ENCODE assay signal across 35 mouse cellular contexts in genomic region chr8:104371121-104371520, GRCm38 (mm10). TPM values are rescaled to one million over a fixed set of nuclear protein-coding genes. Genes with fewer than 3 reads are reported as not detected.
DNase-seq lines count a peak whose midpoint lies in the region; ATAC-seq lines count a peak whose summit lies in the region.
"Had no signal": no experiment of that assay in that cellular context is flagged by ENCODE, and none has a peak within 500 bp of the region (broad histone marks: within the 10 kb centered on the region; RNA-seq: fewer than 3 reads in every experiment).

No protein-coding gene starts in this region.

- H3K4me1 ChIP-seq in midbrain, embryonic 11.5 days (ENCODE audit: control insufficient read depth, insufficient read depth, low read length): no peaks in the 10 kb centered on the region; the same call in 1 of the 2 replicates
- H3K4me1 ChIP-seq in midbrain, embryonic 15.5 days: peaks cover 36% of the 10 kb centered on the region
- peaks cover 44% of the 10 kb centered on the region for H3K4me1 ChIP-seq in brown adipose tissue, adult 24 weeks (ENCODE audit: control insufficient read depth, insufficient read depth, insufficient read length, low read length)

- peak; percentile 48 for DNase-seq in adrenal gland, adult 2 months
- no peak for DNase-seq in adrenal gland, adult 8-10 months
- DNase-seq in midbrain, embryonic 11.5 days (ENCODE audit: low spot score, missing footprints): peak; percentile 47
- no peak for DNase-seq in kidney, postnatal 36 days
- DNase-seq: adrenal gland, postnatal 10 days; cerebellum, adult 11-12 months; cerebellum, adult 8-10 months; cerebellum, postnatal 10 days; cerebellum, postnatal 36 days; embryo, embryonic 11 days; gastrocnemius, postnatal 25 days; heart, postnatal 10 days; heart, postnatal 36 days; kidney, adult 11 months had no signal

- H3K27me3 ChIP-seq in midbrain, embryonic 11.5 days (ENCODE audit: control insufficient read depth, insufficient read depth, low read length): no peaks in the 10 kb centered on the region
- no peaks in the 10 kb centered on the region for H3K27me3 ChIP-seq in midbrain, embryonic 15.5 days (replicated peaks)
- H3K27me3 ChIP-seq: embryonic facial prominence, embryonic 13.5 days; forebrain, embryonic 12.5 days; forebrain, embryonic 15.5 days; heart, embryonic 12.5 days; heart, embryonic 15.5 days; hindbrain, embryonic 15.5 days; intestine, embryonic 15.5 days had no signal

- H3K9me3 ChIP-seq in midbrain, embryonic 11.5 days (ENCODE audit: control insufficient read depth, low read length): no peaks in the 10 kb centered on the region
- H3K9me3 ChIP-seq in midbrain, embryonic 15.5 days: no peaks in the 10 kb centered on the region
- H3K9me3 ChIP-seq: embryonic facial prominence, embryonic 10.5 days; embryonic facial prominence, embryonic 13.5 days; forebrain, embryonic 12.5 days; forebrain, embryonic 15.5 days; heart, embryonic 12.5 days; heart, embryonic 15.5 days; hindbrain, embryonic 15.5 days; intestine, embryonic 15.5 days had no signal

- no peak overlapping the region for H3K4me2 ChIP-seq in midbrain, embryonic 11.5 days
- no peak overlapping the region for H3K4me2 ChIP-seq in midbrain, embryonic 15.5 days
- H3K4me2 ChIP-seq: embryonic facial prominence, embryonic 13.5 days; forebrain, embryonic 12.5 days; forebrain, embryonic 15.5 days; heart, embryonic 12.5 days; heart, embryonic 15.5 days; hindbrain, embryonic 15.5 days; intestine, embryonic 15.5 days had no signal

- no peak overlapping the region for H3K27ac ChIP-seq in midbrain, embryonic 11.5 days (ENCODE audit: low read depth, low read length)
- no peak overlapping the region for H3K27ac ChIP-seq in midbrain, embryonic 15.5 days
- peak overlapping the region; percentile 84; the same call in 1 of the 2 replicates for H3K27ac ChIP-seq in brown adipose tissue, adult 24 weeks (replicated peaks; ENCODE audit: low read depth, low read length)
- H3K27ac ChIP-seq: embryonic facial prominence, embryonic 10.5 days; embryonic facial prominence, embryonic 13.5 days; forebrain, embryonic 12.5 days; forebrain, embryonic 15.5 days; heart, embryonic 15.5 days; hindbrain, embryonic 15.5 days; intestine, embryonic 15.5 days had no signal

- no peak overlapping the region for H3K4me3 ChIP-seq in midbrain, embryonic 11.5 days (ENCODE audit: low read depth, low read length)
- no peak overlapping the region for H3K4me3 ChIP-seq in midbrain, embryonic 15.5 days
- H3K4me3 ChIP-seq in brown adipose tissue, adult 24 weeks (ENCODE audit: insufficient read depth, low read depth, low read length): no peak overlapping the region
- H3K4me3 ChIP-seq: embryonic facial prominence, embryonic 10.5 days; embryonic facial prominence, embryonic 13.5 days; erythroblast, embryonic 14.5 days; forebrain, embryonic 12.5 days; forebrain, embryonic 15.5 days; heart, embryonic 12.5 days; heart, embryonic 15.5 days; hindbrain, embryonic 15.5 days; intestine, embryonic 15.5 days had no signal

- WGBS in midbrain, embryonic 11.5 days: 87% methylated on average over 6 of the region's 6 CpGs
- 90% methylated on average over 6 of the region's 6 CpGs for WGBS in midbrain, embryonic 15.5 days

- no peak for ATAC-seq in midbrain, embryonic 11.5 days (ENCODE audit: low FRiP score)
- no peak for ATAC-seq in midbrain, embryonic 15.5 days (replicated peaks)
- ATAC-seq: activated CD4-positive, CD25-positive, alpha-beta regulatory T cell, adult 4 months; CD4-positive, CD25-positive, alpha-beta regulatory T cell, adult 4 months; forebrain, embryonic 15.5 days; intestine, embryonic 15.5 days had no signal

- no peaks in the 10 kb centered on the region for H3K36me3 ChIP-seq in midbrain, embryonic 11.5 days (ENCODE audit: control insufficient read depth, insufficient read depth, low read length)
- no peaks in the 10 kb centered on the region for H3K36me3 ChIP-seq in midbrain, embryonic 15.5 days (replicated peaks)
- H3K36me3 ChIP-seq: embryonic facial prominence, embryonic 10.5 days; forebrain, embryonic 12.5 days; forebrain, embryonic 15.5 days; heart, embryonic 12.5 days; heart, embryonic 15.5 days; hindbrain, embryonic 15.5 days; intestine, embryonic 15.5 days had no signal

- no peak overlapping the region for H3K9ac ChIP-seq in midbrain, embryonic 11.5 days (ENCODE audit: low read length)
- H3K9ac ChIP-seq in midbrain, embryonic 15.5 days: no peak overlapping the region
- H3K9ac ChIP-seq: embryonic facial prominence, embryonic 13.5 days; forebrain, embryonic 12.5 days; forebrain, embryonic 15.5 days; heart, embryonic 12.5 days; heart, embryonic 15.5 days; hindbrain, embryonic 15.5 days; intestine, embryonic 15.5 days had no signal

RNA-seq across cellular contexts. Expression of gene Cmtm4, which starts 24.5 kb away (rescaled TPM):
- total RNA-seq in adrenal gland, adult 2 months (2021): 10 to 100 TPM; 31.1 to 53.2 TPM
- 19.1 and 19.5 TPM in 2 replicates for polyA plus RNA-seq in adrenal gland, adult 2 months (2012; rRNA removed)
- total RNA-seq in adrenal gland, adult 8-10 months (2022): 10 to 100 TPM; 41.3 to 57.6 (median 54.9) TPM
- 2.2 and 2.6 TPM in 2 replicates for polyA plus RNA-seq in midbrain, embryonic 11.5 days (2014; fragmentation: Nextera tagmentation; extraction: Ambion mirVana)
- polyA plus RNA-seq in midbrain, embryonic 15.5 days (2015; fragmentation: Nextera tagmentation; extraction: Ambion mirVana): 2.4 and 2.6 TPM in 2 replicates
- 21.5 and 32.4 TPM in 2 replicates for polyA plus RNA-seq in brown adipose tissue, adult 24 weeks (2012; ENCODE audit: insufficient read depth, insufficient read length, missing spikeins)

RNA-seq across cellular contexts. Expression of gene Cmtm3, which starts 31.9 kb away (rescaled TPM):
- 100 to 1,000 TPM in 1 of 2 experiments, 10 to 100 TPM in 1; 56.9 to 110 TPM for total RNA-seq in adrenal gland, adult 2 months (2021)
- polyA plus RNA-seq in adrenal gland, adult 2 months (2012; rRNA removed): 336 and 405 TPM in 2 replicates
- 100 to 1,000 TPM in 2 of 4 experiments, 10 to 100 TPM in 2; 54.3 to 135 (median 96.8) TPM for total RNA-seq in adrenal gland, adult 8-10 months (2022)
- polyA plus RNA-seq in midbrain, embryonic 11.5 days (2014; fragmentation: Nextera tagmentation; extraction: Ambion mirVana): 70.3 and 74.3 TPM in 2 replicates
- polyA plus RNA-seq in midbrain, embryonic 15.5 days (2015; fragmentation: Nextera tagmentation; extraction: Ambion mirVana): 33.2 and 37.2 TPM in 2 replicates
- polyA plus RNA-seq in brown adipose tissue, adult 24 weeks (2012; ENCODE audit: insufficient read depth, insufficient read length, missing spikeins): 12.1 and 15.1 TPM in 2 replicates

RNA-seq across cellular contexts. Expression of gene Cmtm2b, which starts 49.1 kb away (rescaled TPM):
- not detected for total RNA-seq in adrenal gland, adult 2 months (2021)
- polyA plus RNA-seq in adrenal gland, adult 2 months (2012; rRNA removed): not detected in 2 replicates
- total RNA-seq in adrenal gland, adult 8-10 months (2022): 1 to 10 TPM in 1 of 4 experiments, under 1 TPM in 1, not detected in 2; 0.38 to 1.1 TPM
- not detected in 2 replicates for polyA plus RNA-seq in midbrain, embryonic 11.5 days (2014; fragmentation: Nextera tagmentation; extraction: Ambion mirVana)
- polyA plus RNA-seq in midbrain, embryonic 15.5 days (2015; fragmentation: Nextera tagmentation; extraction: Ambion mirVana): not detected in 2 replicates
- not detected in 2 replicates for polyA plus RNA-seq in brown adipose tissue, adult 24 weeks (2012; ENCODE audit: insufficient read depth, insufficient read length, missing spikeins)
- total RNA-seq: adrenal gland, postnatal 10 days; ES-E14; gastrocnemius, adult 8-10 months; gastrocnemius, postnatal 25 days; heart, adult 18-20 months; heart, postnatal 10 days; heart, postnatal 36 days had no signal
- polyA plus RNA-seq: activated CD4-positive, CD25-positive, alpha-beta regulatory T cell, adult 4 months; C2C12; CD4-positive, CD25-positive, alpha-beta regulatory T cell, adult 4 months; cortical plate, adult 2 months; embryonic facial prominence, embryonic 10.5 days; embryonic facial prominence, embryonic 13.5 days; erythroblast, embryonic 14.5 days; forebrain, embryonic 12.5 days; forebrain, embryonic 15.5 days; heart, embryonic 12.5 days; heart, embryonic 15.5 days; hindbrain, embryonic 11.5 days; hindbrain, embryonic 15.5 days; intestine, embryonic 15.5 days had no signal

RNA-seq across cellular contexts. Expression of gene Gm11020, which starts 49.8 kb away (rescaled TPM):
- total RNA-seq in adrenal gland, adult 2 months (2021): not detected
- polyA plus RNA-seq in adrenal gland, adult 2 months (2012; rRNA removed): not detected in 2 replicates
- not detected for total RNA-seq in adrenal gland, adult 8-10 months (2022)
- not detected in 2 replicates for polyA plus RNA-seq in midbrain, embryonic 11.5 days (2014; fragmentation: Nextera tagmentation; extraction: Ambion mirVana)
- not detected in 2 replicates for polyA plus RNA-seq in midbrain, embryonic 15.5 days (2015; fragmentation: Nextera tagmentation; extraction: Ambion mirVana)
- not detected in 2 replicates for polyA plus RNA-seq in brown adipose tissue, adult 24 weeks (2012; ENCODE audit: insufficient read depth, insufficient read length, missing spikeins)
- total RNA-seq: adrenal gland, postnatal 10 days; adrenal gland, postnatal 36 days; ES-E14; gastrocnemius, adult 8-10 months; gastrocnemius, postnatal 25 days; heart, adult 18-20 months; heart, postnatal 10 days; heart, postnatal 36 days had no signal
- polyA plus RNA-seq: activated CD4-positive, CD25-positive, alpha-beta regulatory T cell, adult 4 months; C2C12; CD4-positive, CD25-positive, alpha-beta regulatory T cell, adult 4 months; cortical plate, adult 2 months; embryonic facial prominence, embryonic 10.5 days; embryonic facial prominence, embryonic 13.5 days; erythroblast, embryonic 14.5 days; forebrain, embryonic 12.5 days; forebrain, embryonic 15.5 days; gonadal fat pad, adult 2 months; heart, embryonic 12.5 days; heart, embryonic 15.5 days; hindbrain, embryonic 11.5 days; hindbrain, embryonic 15.5 days; intestine, embryonic 15.5 days had no signal

Comparison
In these comparisons a context has a peak if more than half of its experiments do, and no peak if none do; other contexts are left out.
1. DNase-seq: peak in adrenal gland, adult 2 months (single experiment) and midbrain, embryonic 11.5 days (single experiment); none in adrenal gland, adult 8-10 months (single experiment) and kidney, postnatal 36 days (0 of 2).